Mouse (Mus musculus) liver, embryonic 16.5 days (tissue): ENCODE measurements at regions not wholly inside any gene's neighbourhood (a gene's known extent, or its start where the extent isn't known, plus 50 kb on each side); places are given as distances from the start of the nearest gene placed in this dataset.
A peak's percentile ranks its signal among the peaks of the same experiment; 100 is the strongest.

Experiments used
- ATAC-seq: fragments of 200-750 bp; cut with Nextera tagmentation; 2 replicates; pipeline ENCODE4 v1.8.0; 2017; ENCODE audit warnings: low read depth, mild to moderate bottlenecking, moderate number of reproducible peaks, moderate library complexity
- H3K27ac ChIP-seq: fragments of 300-500 bp; sonication (generic); 2 replicates; pipeline ENCODE4 v1.5.1; 2014; ENCODE audit warnings: mild to moderate bottlenecking, low read length
- H3K27me3 ChIP-seq: fragments of 300-500 bp; sonication (generic); 2 replicates; pipeline ENCODE4 v1.6.1; 2014; ENCODE audit warnings: low read depth, low read length, mixed read lengths; ENCODE audit not compliant: control insufficient read depth, insufficient read depth
- H3K36me3 ChIP-seq: fragments of 300-500 bp; sonication (generic); 2 replicates; pipeline ENCODE4 v1.6.1; 2014; ENCODE audit warnings: mild to moderate bottlenecking; ENCODE audit not compliant: control insufficient read depth, insufficient read depth
- H3K4me1 ChIP-seq: fragments of 300-500 bp; sonication (generic); 2 replicates; pipeline ENCODE4 v1.6.1; 2014; ENCODE audit warnings: low read depth, low read length, mixed read lengths; ENCODE audit not compliant: control insufficient read depth
- H3K4me2 ChIP-seq: fragments of 300-500 bp; sonication (generic); 2 replicates; pipeline ENCODE4 v1.6.1; 2014; ENCODE audit warnings: low read depth, low read length, mixed read lengths
- H3K4me3 ChIP-seq: fragments of 300-500 bp; sonication (generic); 2 replicates; pipeline ENCODE4 v1.5.1; 2014; ENCODE audit warnings: low read depth, mild to moderate bottlenecking, low read length
- H3K9ac ChIP-seq: fragments of 300-500 bp; sonication (generic); 2 replicates; pipeline ENCODE4 v1.6.1; 2014; ENCODE audit warnings: low read depth, low read length
- H3K9me3 ChIP-seq: fragments of 300-500 bp; sonication (generic); replicated peaks from 2 replicates; pipeline ENCODE4 v1.6.1; 2016; ENCODE audit warnings: low read length; ENCODE audit not compliant: control insufficient read depth
- WGBS: fragments of 180-500 bp; shearing (Covaris S2); extraction: QIAGEN DNeasy Blood & Tissue Kit; methylation state at CpG from one replicate; pipeline ENCODE4 v1.1.7; 2014; ENCODE audit not compliant: insufficient replicate concordance; 5-methylcytosine and 5-hydroxymethylcytosine counted together

GRCm38 (mm10) chr3:107826241-107826760, 50.7 kb upstream of the Eps8l3 start:
- WGBS, result 46% methylated on average over 5 of the region's 5 CpGs
- H3K36me3 ChIP-seq, result no peaks in the 10 kb centered on the region
- no peak overlapping the region for H3K4me3 ChIP-seq
- no peak overlapping the region for H3K4me2 ChIP-seq
- no peaks in the 10 kb centered on the region for H3K9me3 ChIP-seq
- no peak for ATAC-seq
- H3K27me3 ChIP-seq, result no peaks in the 10 kb centered on the region
- no peaks in the 10 kb centered on the region for H3K4me1 ChIP-seq
- H3K9ac ChIP-seq, result no peak overlapping the region
- H3K27ac ChIP-seq, result no peak overlapping the region

GRCm38 (mm10) chr3:107825468-107825867, 51.6 kb upstream of the Eps8l3 start:
- Histone ChIP-seq H3K9ac (no peak overlapping the region), H3K27me3 (no peaks in the 10 kb centered on the region), H3K36me3 (no peaks in the 10 kb centered on the region), H3K4me2 (no peak overlapping the region), H3K27ac (no peak overlapping the region), H3K4me1 (no peaks in the 10 kb centered on the region), H3K9me3 (no peaks in the 10 kb centered on the region), H3K4me3 (no peak overlapping the region)
- no peak for ATAC-seq
- 75% methylated on average over 10 of the region's 10 CpGs for WGBS

GRCm38 (mm10) chr3:107824378-107824777, 52.7 kb upstream of the Eps8l3 start:
- Histone ChIP-seq H3K4me1 (no peaks in the 10 kb centered on the region; the same call in none of the 2 replicates), H3K4me2 (no peak overlapping the region), H3K36me3 (no peaks in the 10 kb centered on the region), H3K9ac (no peak overlapping the region), H3K27me3 (no peaks in the 10 kb centered on the region), H3K4me3 (no peak overlapping the region), H3K27ac (no peak overlapping the region), H3K9me3 (no peaks in the 10 kb centered on the region)
- no peak for ATAC-seq
- 58% methylated on average over 10 of the region's 10 CpGs for WGBS

GRCm38 (mm10) chr3:107823655-107824266, 53.3 kb upstream of the Eps8l3 start:
- ATAC-seq, result no peak
- Histone ChIP-seq H3K9ac (no peak overlapping the region), H3K4me1 (peaks cover 6% of the 10 kb centered on the region), H3K27ac (no peak overlapping the region), H3K27me3 (no peaks in the 10 kb centered on the region), H3K36me3 (no peaks in the 10 kb centered on the region), H3K4me2 (no peak overlapping the region), H3K9me3 (no peaks in the 10 kb centered on the region), H3K4me3 (no peak overlapping the region)
- 73% methylated on average over 6 of the region's 6 CpGs for WGBS

- no peak overlapping the region for H3K4me3 ChIP-seq
- no peak overlapping the region for H3K27ac ChIP-seq
- no peak for ATAC-seq
- H3K9ac ChIP-seq, result no peak overlapping the region
- no peaks in the 10 kb centered on the region for H3K27me3 ChIP-seq
- peaks cover 8% of the 10 kb centered on the region for H3K4me1 ChIP-seq
- H3K4me2 ChIP-seq, result no peak overlapping the region
- 69% methylated on average over 5 of the region's 5 CpGs for WGBS
- H3K9me3 ChIP-seq, result no peaks in the 10 kb centered on the region
- no peaks in the 10 kb centered on the region for H3K36me3 ChIP-seq
Observed at GRCm38 (mm10) chr3:107823177-107823576, 53.9 kb upstream of the Eps8l3 start.

- H3K27ac ChIP-seq, result no peak overlapping the region
- WGBS, result 60% methylated on average over 4 of the region's 4 CpGs
- H3K4me3 ChIP-seq, result no peak overlapping the region
Observed at GRCm38 (mm10) chr3:107822499-107822898, 54.5 kb upstream of the Eps8l3 start.

GRCm38 (mm10) chr3:107821952-107822351, 55.1 kb upstream of the Eps8l3 start:
- peaks cover 8% of the 10 kb centered on the region for H3K4me1 ChIP-seq
- no peak overlapping the region for H3K4me2 ChIP-seq
- no peaks in the 10 kb centered on the region for H3K27me3 ChIP-seq
- H3K9ac ChIP-seq, result no peak overlapping the region
- no peaks in the 10 kb centered on the region for H3K36me3 ChIP-seq
- 14% methylated on average over 2 of the region's 2 CpGs for WGBS
- no peak overlapping the region for H3K4me3 ChIP-seq
- no peaks in the 10 kb centered on the region for H3K9me3 ChIP-seq
- ATAC-seq, result no peak
- no peak overlapping the region for H3K27ac ChIP-seq

More at GRCm38 (mm10) chr3:107822499-107822898, 54.5 kb upstream of the Eps8l3 start:
- Histone ChIP-seq H3K9me3 (no peaks in the 10 kb centered on the region), H3K27me3 (no peaks in the 10 kb centered on the region), H3K36me3 (no peaks in the 10 kb centered on the region), H3K9ac (no peak overlapping the region), H3K4me1 (peaks cover 8% of the 10 kb centered on the region), H3K4me2 (no peak overlapping the region)
- no peak for ATAC-seq

GRCm38 (mm10) chr3:107819622-107820021, 57.4 kb upstream of the Eps8l3 start:
- Histone ChIP-seq H3K27ac (no peak overlapping the region), H3K4me3 (no peak overlapping the region), H3K4me2 (0 out of 2 replicates have a peak overlapping the region, but pooled peaks have one; percentile 31), H3K36me3 (no peaks in the 10 kb centered on the region), H3K4me1 (peaks cover 8% of the 10 kb centered on the region), H3K9me3 (no peaks in the 10 kb centered on the region), H3K27me3 (no peaks in the 10 kb centered on the region), H3K9ac (no peak overlapping the region)
- no peak for ATAC-seq
- WGBS, result 16% methylated on average over 3 of the region's 3 CpGs

GRCm38 (mm10) chr3:107818616-107819495, 58.2 kb upstream of the Eps8l3 start:
- Histone ChIP-seq H3K9me3 (no peaks in the 10 kb centered on the region), H3K4me2 (peak overlapping the region; percentile 31; the same call in 1 of the 2 replicates), H3K27ac (no peak overlapping the region), H3K4me1 (peaks cover 8% of the 10 kb centered on the region), H3K27me3 (no peaks in the 10 kb centered on the region), H3K36me3 (no peaks in the 10 kb centered on the region), H3K9ac (no peak overlapping the region), H3K4me3 (no peak overlapping the region)
- 8% methylated on average over 12 of the region's 12 CpGs for WGBS
- ATAC-seq, result peak; percentile 66
